19 mouse cellular contexts compared by ENCODE assay signal in the genomic region with DNA sequence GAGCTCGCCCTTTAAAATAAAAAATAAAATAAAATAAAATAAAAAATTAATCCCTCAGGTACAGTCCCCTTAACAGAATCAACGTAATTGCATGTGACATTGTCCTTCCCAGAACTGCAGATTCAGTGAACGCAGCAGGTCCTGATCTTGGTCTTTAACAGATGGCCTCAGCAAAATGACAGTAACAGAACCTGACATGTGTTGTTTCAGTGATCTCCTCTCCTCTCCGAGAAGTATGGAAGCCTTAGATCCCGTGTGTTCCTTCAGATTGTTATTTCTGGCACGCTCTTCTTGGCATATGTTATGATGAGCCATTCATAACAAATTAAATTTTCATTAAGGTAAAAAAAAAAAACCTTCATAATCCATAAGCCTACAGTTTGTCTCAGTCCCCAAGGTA.
DNase-seq lines count a peak whose midpoint lies in the region; ATAC-seq and TF ChIP-seq lines count a peak whose summit lies in the region.
"Had no signal": no experiment of that assay in that cellular context is flagged by ENCODE, and none has a peak within 500 bp of the region (broad histone marks: within the 10 kb centered on the region; RNA-seq: fewer than 3 reads in every experiment).

No protein-coding gene starts in this region.

- H3K36me3 ChIP-seq in hindbrain, embryonic 13.5 days, result no peaks in the 10 kb centered on the region
- H3K36me3 ChIP-seq in hindbrain, embryonic 11.5 days (ENCODE audit: control insufficient read depth, insufficient read depth, low read length), result no peaks in the 10 kb centered on the region
- no peaks in the 10 kb centered on the region for H3K36me3 ChIP-seq in forebrain, embryonic 16.5 days (ENCODE audit: control insufficient read depth, insufficient read depth)
- H3K36me3 ChIP-seq in midbrain, embryonic 16.5 days (ENCODE audit: control insufficient read depth, insufficient read depth, low read length), result no peaks in the 10 kb centered on the region
- H3K36me3 ChIP-seq: embryonic facial prominence, embryonic 15.5 days; G1E; heart, embryonic 13.5 days; intestine, embryonic 15.5 days had no signal

- peak; percentile 67 for ATAC-seq in hindbrain, embryonic 13.5 days (ENCODE audit: low FRiP score)
- ATAC-seq in hindbrain, embryonic 11.5 days (ENCODE audit: low FRiP score), result no peak
- peak; percentile 70 for ATAC-seq in forebrain, embryonic 16.5 days
- peak; percentile 79 for ATAC-seq in midbrain, embryonic 16.5 days
- ATAC-seq: intestine, embryonic 15.5 days had no signal

- H3K27me3 ChIP-seq in hindbrain, embryonic 13.5 days, result no peaks in the 10 kb centered on the region
- H3K27me3 ChIP-seq in hindbrain, embryonic 11.5 days (ENCODE audit: control insufficient read depth, insufficient read depth, low read length), result no peaks in the 10 kb centered on the region
- H3K27me3 ChIP-seq in cerebellum, adult 2 months (ENCODE audit: control insufficient read depth, insufficient read depth, low read length), result no peaks in the 10 kb centered on the region
- H3K27me3 ChIP-seq in forebrain, embryonic 16.5 days (replicated peaks; ENCODE audit: control insufficient read depth, insufficient read depth, low read length), result no peaks in the 10 kb centered on the region
- H3K27me3 ChIP-seq in midbrain, embryonic 16.5 days (ENCODE audit: control insufficient read depth, insufficient read depth, low read depth, low read length), result no peaks in the 10 kb centered on the region
- H3K27me3 ChIP-seq: embryonic facial prominence, embryonic 15.5 days; heart, embryonic 13.5 days; intestine, embryonic 15.5 days had no signal

- no peak overlapping the region for H3K27ac ChIP-seq in hindbrain, embryonic 13.5 days
- H3K27ac ChIP-seq in hindbrain, embryonic 11.5 days (ENCODE audit: low read depth, low read length), result no peak overlapping the region
- peak overlapping the region; percentile 94; the same call in 1 of the 2 replicates for H3K27ac ChIP-seq in cerebellum, adult 2 months (ENCODE audit: insufficient read depth, low read length)
- H3K27ac ChIP-seq in forebrain, embryonic 16.5 days (ENCODE audit: low read length), result peak overlapping the region; percentile 53
- no peak overlapping the region for H3K27ac ChIP-seq in midbrain, embryonic 16.5 days (ENCODE audit: low read length)
- H3K27ac ChIP-seq: embryonic facial prominence, embryonic 15.5 days; gastrocnemius, adult 2 months; heart, embryonic 13.5 days; intestine, embryonic 15.5 days; liver, embryonic 14.5 days had no signal

- no peak for DNase-seq in hindbrain, embryonic 11.5 days (ENCODE audit: low spot score)
- DNase-seq in cerebellum, adult 2 months, result peak; percentile 73 to 96
- no peak for DNase-seq in natural killer cell, adult 2 months (ENCODE audit: low spot score in 2 of 2)
- DNase-seq in gastrocnemius, adult 18-20 months (ENCODE audit: low spot score), result no peak
- no peak for DNase-seq in adrenal gland, adult 8-10 months
- DNase-seq: B cell, adult 2 months; gastrocnemius, adult 2 months; kidney, postnatal 10 days; lung, postnatal 4 days; right cerebral cortex, postnatal 14 days; thymus, postnatal 25 days had no signal

- WGBS in hindbrain, embryonic 13.5 days, result 60% methylated on average over 6 of the region's 6 CpGs
- 77% methylated on average over 6 of the region's 6 CpGs for WGBS in hindbrain, embryonic 11.5 days
- WGBS in cerebellum, adult 2 months, result 12% methylated on average over 6 of the region's 6 CpGs
- WGBS in forebrain, embryonic 16.5 days, result 42% methylated on average over 6 of the region's 6 CpGs
- 36% methylated on average over 6 of the region's 6 CpGs for WGBS in midbrain, embryonic 16.5 days

- H3K4me2 ChIP-seq in hindbrain, embryonic 13.5 days, result peak overlapping the region; percentile 40; the same call in 1 of the 2 replicates
- no peak overlapping the region for H3K4me2 ChIP-seq in hindbrain, embryonic 11.5 days (replicated peaks; ENCODE audit: low read depth, low read length)
- H3K4me2 ChIP-seq in forebrain, embryonic 16.5 days (ENCODE audit: low read length), result peak overlapping the region; percentile 46
- peak overlapping the region; percentile 54 for H3K4me2 ChIP-seq in midbrain, embryonic 16.5 days (ENCODE audit: low read length)
- H3K4me2 ChIP-seq: intestine, embryonic 15.5 days had no signal

- H3K9me3 ChIP-seq in hindbrain, embryonic 13.5 days, result no peaks in the 10 kb centered on the region
- no peaks in the 10 kb centered on the region for H3K9me3 ChIP-seq in hindbrain, embryonic 11.5 days (ENCODE audit: control insufficient read depth, low read length)
- H3K9me3 ChIP-seq in forebrain, embryonic 16.5 days (ENCODE audit: control insufficient read depth, low read length), result no peaks in the 10 kb centered on the region
- H3K9me3 ChIP-seq in midbrain, embryonic 16.5 days (replicated peaks; ENCODE audit: control insufficient read depth, low read length, poor library complexity, severe bottlenecking), result no peaks in the 10 kb centered on the region
- H3K9me3 ChIP-seq: embryonic facial prominence, embryonic 15.5 days; heart, embryonic 13.5 days; intestine, embryonic 15.5 days had no signal

- TF ChIP-seq CTCF in cerebellum, adult 2 months (IDR thresholded peaks at IDR 0.05; ENCODE audit: borderline replicate concordance, insufficient read depth, low read depth, low read length), result no peak

- H3K9ac ChIP-seq in hindbrain, embryonic 13.5 days, result no peak overlapping the region
- H3K9ac ChIP-seq in hindbrain, embryonic 11.5 days (ENCODE audit: low read depth, low read length), result no peak overlapping the region
- H3K9ac ChIP-seq in forebrain, embryonic 16.5 days (replicated peaks; ENCODE audit: low read depth, low read length), result no peak overlapping the region
- H3K9ac ChIP-seq in midbrain, embryonic 16.5 days (ENCODE audit: low read depth, low read length), result no peak overlapping the region
- H3K9ac ChIP-seq: embryonic facial prominence, embryonic 15.5 days; heart, embryonic 13.5 days; intestine, embryonic 15.5 days; liver, embryonic 14.5 days had no signal

- TF ChIP-seq POLR2A in cerebellum, adult 2 months (IDR thresholded peaks at IDR 0.05; ENCODE audit: borderline replicate concordance, insufficient read depth, low read length), result no peak

- H3K4me3 ChIP-seq in hindbrain, embryonic 13.5 days, result no peak overlapping the region
- H3K4me3 ChIP-seq in hindbrain, embryonic 11.5 days (ENCODE audit: low read depth, low read length), result no peak overlapping the region
- H3K4me3 ChIP-seq in cerebellum, adult 2 months (replicated peaks; ENCODE audit: insufficient read depth, low read depth, low read length), result no peak overlapping the region
- H3K4me3 ChIP-seq in forebrain, embryonic 16.5 days (replicated peaks; ENCODE audit: low read length), result no peak overlapping the region
- no peak overlapping the region for H3K4me3 ChIP-seq in midbrain, embryonic 16.5 days (ENCODE audit: low read depth, low read length)
- H3K4me3 ChIP-seq: embryonic facial prominence, embryonic 15.5 days; intestine, embryonic 15.5 days had no signal

- H3K4me1 ChIP-seq in hindbrain, embryonic 13.5 days (replicated peaks), result peaks cover 16% of the 10 kb centered on the region
- no peaks in the 10 kb centered on the region for H3K4me1 ChIP-seq in hindbrain, embryonic 11.5 days (replicated peaks; ENCODE audit: control insufficient read depth, insufficient read depth, low read length)
- peaks cover 30% of the 10 kb centered on the region for H3K4me1 ChIP-seq in cerebellum, adult 2 months (ENCODE audit: control insufficient read depth, insufficient read depth, low read length)
- H3K4me1 ChIP-seq in forebrain, embryonic 16.5 days (replicated peaks; ENCODE audit: control insufficient read depth, insufficient read depth, low read length), result peaks cover 17% of the 10 kb centered on the region
- peaks cover 20% of the 10 kb centered on the region for H3K4me1 ChIP-seq in midbrain, embryonic 16.5 days (ENCODE audit: control insufficient read depth, insufficient read depth, low read length)
- H3K4me1 ChIP-seq: heart, embryonic 13.5 days; intestine, embryonic 15.5 days had no signal

Comparison
In these comparisons a context has a peak if more than half of its experiments do, and no peak if none do; other contexts are left out.
1. H3K27ac ChIP-seq: peak in cerebellum, adult 2 months (single experiment) and forebrain, embryonic 16.5 days (single experiment); none in hindbrain, embryonic 13.5 days (single experiment), hindbrain, embryonic 11.5 days (single experiment) and midbrain, embryonic 16.5 days (single experiment).
2. DNase-seq: peak in cerebellum, adult 2 months (2 of 2); none in hindbrain, embryonic 11.5 days (single experiment), natural killer cell, adult 2 months (0 of 2), gastrocnemius, adult 18-20 months (single experiment) and adrenal gland, adult 8-10 months (single experiment).